Mouse (Mus musculus): ENCODE measurements around the gene Usp47. TPM values are rescaled to one million over a fixed set of nuclear protein-coding genes. Genes with fewer than 3 reads are reported as not detected.

Gene Usp47
- polyA plus RNA-seq, 1 experiment from 2014 or later, result 80.9 TPM

GRCm38 (mm10) chr7:112121866-112122500, 98.7 kb downstream of the Usp47 start:
- Histone ChIP-seq H3K9me3 (ENCODE audit: control insufficient read depth, low read length) (no peaks in the 10 kb centered on the region), H3K4me2 (replicated peaks; ENCODE audit: low read depth, low read length) (no peak overlapping the region), H3K4me1 (ENCODE audit: control insufficient read depth, insufficient read depth, low read length) (0 out of 2 replicates have a peak, but pooled peaks cover 5% of the 10 kb centered on the region), H3K27me3 (ENCODE audit: control insufficient read depth, insufficient read depth, low read length) (no peaks in the 10 kb centered on the region), H3K9ac (ENCODE audit: low read depth, low read length) (no peak overlapping the region), H3K4me3 (ENCODE audit: low read length) (no peak overlapping the region), H3K27ac (ENCODE audit: low read depth, low read length) (no peak overlapping the region), H3K36me3 (ENCODE audit: control insufficient read depth, insufficient read depth, low read length) (no peaks in the 10 kb centered on the region)
- 84% methylated on average over 11 of the region's 11 CpGs for WGBS
- no peak for ATAC-seq (ENCODE audit: low FRiP score, low TSS enrichment)

GRCm38 (mm10) chr7:112123612-112124011, 100.3 kb downstream of the Usp47 start:
- no peak overlapping the region for H3K27ac ChIP-seq (ENCODE audit: low read depth, low read length)
- H3K9ac ChIP-seq (ENCODE audit: low read depth, low read length), result no peak overlapping the region
- no peak overlapping the region for H3K4me2 ChIP-seq (replicated peaks; ENCODE audit: low read depth, low read length)
- no peaks in the 10 kb centered on the region for H3K27me3 ChIP-seq (ENCODE audit: control insufficient read depth, insufficient read depth, low read length)
- WGBS, result 90% methylated on average over 5 of the region's 5 CpGs
- ATAC-seq (ENCODE audit: low FRiP score, low TSS enrichment), result no peak
- no peak overlapping the region for H3K4me3 ChIP-seq (ENCODE audit: low read length)
- no peaks in the 10 kb centered on the region for H3K9me3 ChIP-seq (ENCODE audit: control insufficient read depth, low read length)
- 0 out of 2 replicates have a peak, but pooled peaks cover 5% of the 10 kb centered on the region for H3K4me1 ChIP-seq (ENCODE audit: control insufficient read depth, insufficient read depth, low read length)
- H3K36me3 ChIP-seq (ENCODE audit: control insufficient read depth, insufficient read depth, low read length), result no peaks in the 10 kb centered on the region

DNA sequence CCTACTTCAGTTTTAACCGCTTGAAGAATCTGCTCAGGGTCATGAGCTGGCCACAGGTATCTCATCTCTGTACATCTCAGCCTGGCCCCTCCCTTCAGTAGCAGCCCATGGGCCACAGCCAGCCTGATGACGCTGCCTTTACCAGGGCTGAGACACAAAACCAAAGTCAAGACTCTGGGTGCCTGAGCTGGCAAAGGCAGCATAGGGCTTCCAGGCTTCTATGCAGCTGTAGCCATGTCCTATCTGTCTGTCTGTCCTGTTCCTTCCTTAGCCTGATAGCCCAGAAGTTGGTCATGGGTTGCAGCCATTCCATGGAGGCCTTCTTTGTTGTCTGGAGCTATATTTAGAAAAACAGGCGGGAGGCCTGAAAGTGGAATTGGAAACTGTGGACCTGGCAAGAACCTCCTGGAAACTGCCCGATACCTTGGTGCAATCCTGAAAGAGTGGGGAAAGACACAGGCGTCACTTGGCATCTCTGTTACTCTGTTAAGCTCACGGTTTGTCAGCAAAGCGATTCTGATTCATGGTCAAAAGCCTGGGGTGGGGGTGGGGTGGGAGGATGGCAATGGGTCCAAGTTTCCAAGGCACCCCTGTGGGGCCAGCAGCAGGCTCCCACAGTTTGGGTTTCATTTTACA, 102.4 kb downstream of the Usp47 start:
- Histone ChIP-seq H3K4me1 (ENCODE audit: control insufficient read depth, insufficient read depth, low read length) (0 out of 2 replicates have a peak, but pooled peaks cover 6% of the 10 kb centered on the region), H3K4me3 (ENCODE audit: low read length) (no peak overlapping the region), H3K36me3 (ENCODE audit: control insufficient read depth, insufficient read depth, low read length) (no peaks in the 10 kb centered on the region), H3K27ac (ENCODE audit: low read depth, low read length) (no peak overlapping the region), H3K9ac (ENCODE audit: low read depth, low read length) (no peak overlapping the region), H3K9me3 (ENCODE audit: control insufficient read depth, low read length) (no peaks in the 10 kb centered on the region), H3K4me2 (replicated peaks; ENCODE audit: low read depth, low read length) (no peak overlapping the region), H3K27me3 (ENCODE audit: control insufficient read depth, insufficient read depth, low read length) (no peaks in the 10 kb centered on the region)
- ATAC-seq (ENCODE audit: low FRiP score, low TSS enrichment), result no peak
- WGBS, result 82% methylated on average over 7 of the region's 7 CpGs

- no peaks in the 10 kb centered on the region for H3K36me3 ChIP-seq (ENCODE audit: control insufficient read depth, insufficient read depth, low read length)
- no peak overlapping the region for H3K27ac ChIP-seq (ENCODE audit: low read depth, low read length)
- no peak overlapping the region for H3K9ac ChIP-seq (ENCODE audit: low read depth, low read length)
- H3K27me3 ChIP-seq (ENCODE audit: control insufficient read depth, insufficient read depth, low read length), result no peaks in the 10 kb centered on the region
- ATAC-seq (ENCODE audit: low FRiP score, low TSS enrichment), result no peak
- no peaks in the 10 kb centered on the region for H3K9me3 ChIP-seq (ENCODE audit: control insufficient read depth, low read length)
- H3K4me3 ChIP-seq (ENCODE audit: low read length), result no peak overlapping the region
- 0 out of 2 replicates have a peak, but pooled peaks cover 5% of the 10 kb centered on the region for H3K4me1 ChIP-seq (ENCODE audit: control insufficient read depth, insufficient read depth, low read length)
- 53% methylated on average over 5 of the region's 5 CpGs for WGBS
- H3K4me2 ChIP-seq (replicated peaks; ENCODE audit: low read depth, low read length), result no peak overlapping the region
Observed at GRCm38 (mm10) chr7:112127085-112127637, 103.9 kb downstream of the Usp47 start.

DNA sequence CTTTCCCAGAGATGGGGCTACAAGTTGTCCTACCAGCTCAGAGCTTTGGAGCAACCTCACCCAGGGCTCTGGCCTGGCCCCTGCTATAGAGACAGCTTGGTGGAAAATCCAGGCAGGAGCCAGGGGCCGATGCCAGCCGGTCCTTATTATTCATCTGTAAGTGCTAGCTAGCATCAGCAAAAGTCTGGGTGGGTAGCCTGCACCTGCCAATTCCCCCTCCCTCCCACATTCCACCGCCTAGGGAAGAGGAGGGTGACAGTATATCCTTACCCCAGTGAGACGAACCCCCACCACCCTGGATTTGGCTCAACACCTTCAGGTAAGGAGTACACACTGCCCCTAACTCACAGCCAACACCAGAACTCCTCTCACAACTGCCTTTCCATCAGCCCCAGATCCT, 104.7 kb downstream of the Usp47 start:
- WGBS, result 84% methylated on average over 4 of the region's 4 CpGs
- no peak for ATAC-seq (ENCODE audit: low FRiP score, low TSS enrichment)
- H3K4me1 ChIP-seq (ENCODE audit: control insufficient read depth, insufficient read depth, low read length), result 0 out of 2 replicates have a peak, but pooled peaks cover 5% of the 10 kb centered on the region

GRCm38 (mm10) chr7:112128810-112129209, 105.5 kb downstream of the Usp47 start:
- Histone ChIP-seq H3K4me2 (replicated peaks; ENCODE audit: low read depth, low read length) (no peak overlapping the region), H3K4me1 (ENCODE audit: control insufficient read depth, insufficient read depth, low read length) (0 out of 2 replicates have a peak, but pooled peaks cover 5% of the 10 kb centered on the region), H3K9ac (ENCODE audit: low read depth, low read length) (no peak overlapping the region), H3K27ac (ENCODE audit: low read depth, low read length) (no peak overlapping the region), H3K36me3 (ENCODE audit: control insufficient read depth, insufficient read depth, low read length) (no peaks in the 10 kb centered on the region), H3K9me3 (ENCODE audit: control insufficient read depth, low read length) (no peaks in the 10 kb centered on the region), H3K4me3 (ENCODE audit: low read length) (no peak overlapping the region), H3K27me3 (ENCODE audit: control insufficient read depth, insufficient read depth, low read length) (no peaks in the 10 kb centered on the region)
- ATAC-seq (ENCODE audit: low FRiP score, low TSS enrichment), result peak; percentile 26; the same call in 1 of the 2 replicates
- WGBS, result 51% methylated on average over 4 of the region's 4 CpGs

More for the DNA sequence above, 104.7 kb downstream of the Usp47 start:
- Histone ChIP-seq H3K27me3 (ENCODE audit: control insufficient read depth, insufficient read depth, low read length) (no peaks in the 10 kb centered on the region), H3K9ac (ENCODE audit: low read depth, low read length) (no peak overlapping the region), H3K9me3 (ENCODE audit: control insufficient read depth, low read length) (no peaks in the 10 kb centered on the region), H3K36me3 (ENCODE audit: control insufficient read depth, insufficient read depth, low read length) (no peaks in the 10 kb centered on the region), H3K27ac (ENCODE audit: low read depth, low read length) (no peak overlapping the region), H3K4me3 (ENCODE audit: low read length) (no peak overlapping the region), H3K4me2 (replicated peaks; ENCODE audit: low read depth, low read length) (no peak overlapping the region)

DNA sequence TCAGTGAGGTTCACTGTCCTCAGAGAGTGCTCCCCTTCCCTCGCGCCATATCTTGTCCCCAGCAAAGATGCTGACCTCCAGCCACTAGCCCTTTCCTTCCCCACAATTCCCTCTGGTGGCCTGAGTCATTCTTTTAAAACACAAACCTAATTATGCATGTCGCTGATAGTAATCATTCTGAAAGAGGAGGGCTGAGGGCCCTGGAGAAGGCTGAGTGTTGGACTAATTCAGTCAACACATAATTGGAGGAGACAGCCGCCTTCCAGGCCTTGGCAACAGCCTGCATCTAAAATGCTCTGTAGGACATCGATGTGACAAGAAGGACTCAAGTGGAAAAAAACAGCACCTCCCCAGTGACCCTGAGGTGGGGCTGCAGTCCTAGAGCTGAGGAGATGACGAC, 106.5 kb downstream of the Usp47 start:
- Histone ChIP-seq H3K4me2 (replicated peaks; ENCODE audit: low read depth, low read length) (no peak overlapping the region), H3K4me3 (ENCODE audit: low read length) (no peak overlapping the region), H3K27me3 (ENCODE audit: control insufficient read depth, insufficient read depth, low read length) (no peaks in the 10 kb centered on the region), H3K36me3 (ENCODE audit: control insufficient read depth, insufficient read depth, low read length) (no peaks in the 10 kb centered on the region), H3K4me1 (ENCODE audit: control insufficient read depth, insufficient read depth, low read length) (0 out of 2 replicates have a peak, but pooled peaks cover 5% of the 10 kb centered on the region), H3K27ac (ENCODE audit: low read depth, low read length) (no peak overlapping the region), H3K9me3 (ENCODE audit: control insufficient read depth, low read length) (no peaks in the 10 kb centered on the region), H3K9ac (ENCODE audit: low read depth, low read length) (no peak overlapping the region)
- WGBS, result 83% methylated on average over 6 of the region's 6 CpGs
- no peak for ATAC-seq (ENCODE audit: low FRiP score, low TSS enrichment)

GRCm38 (mm10) chr7:112130660-112131059, 107.4 kb downstream of the Usp47 start:
- Histone ChIP-seq H3K27me3 (ENCODE audit: control insufficient read depth, insufficient read depth, low read length) (no peaks in the 10 kb centered on the region), H3K27ac (ENCODE audit: low read depth, low read length) (no peak overlapping the region), H3K9ac (ENCODE audit: low read depth, low read length) (no peak overlapping the region), H3K36me3 (ENCODE audit: control insufficient read depth, insufficient read depth, low read length) (no peaks in the 10 kb centered on the region), H3K4me3 (ENCODE audit: low read length) (no peak overlapping the region), H3K4me2 (replicated peaks; ENCODE audit: low read depth, low read length) (no peak overlapping the region), H3K9me3 (ENCODE audit: control insufficient read depth, low read length) (no peaks in the 10 kb centered on the region), H3K4me1 (ENCODE audit: control insufficient read depth, insufficient read depth, low read length) (0 out of 2 replicates have a peak, but pooled peaks cover 5% of the 10 kb centered on the region)
- ATAC-seq (ENCODE audit: low FRiP score, low TSS enrichment), result no peak
- WGBS, result 91% methylated on average over 3 of the region's 3 CpGs

- ATAC-seq (ENCODE audit: low FRiP score, low TSS enrichment), result no peak
- no peaks in the 10 kb centered on the region for H3K27me3 ChIP-seq (ENCODE audit: control insufficient read depth, insufficient read depth, low read length)
- no peak overlapping the region for H3K4me3 ChIP-seq (ENCODE audit: low read length)
- H3K27ac ChIP-seq (ENCODE audit: low read depth, low read length), result no peak overlapping the region
- 64% methylated on average over 6 of the region's 6 CpGs for WGBS
- no peaks in the 10 kb centered on the region for H3K9me3 ChIP-seq (ENCODE audit: control insufficient read depth, low read length)
- H3K4me2 ChIP-seq (replicated peaks; ENCODE audit: low read depth, low read length), result no peak overlapping the region
- H3K36me3 ChIP-seq (ENCODE audit: control insufficient read depth, insufficient read depth, low read length), result no peaks in the 10 kb centered on the region
- H3K4me1 ChIP-seq (ENCODE audit: control insufficient read depth, insufficient read depth, low read length), result 0 out of 2 replicates have a peak, but pooled peaks cover 5% of the 10 kb centered on the region
- H3K9ac ChIP-seq (ENCODE audit: low read depth, low read length), result no peak overlapping the region
Observed at GRCm38 (mm10) chr7:112132005-112132404, 108.7 kb downstream of the Usp47 start.

All from kidney, embryonic 14.5 days (tissue).